Mouse (Mus musculus) ES-Bruce4 (cell line): ENCODE data around the gene Gli2.

ENCODE experiments used
- CTCF ChIP-seq: IDR thresholded peaks from one replicate; pipeline ENCODE4 v1.8.1; 2011; ENCODE audit warnings: low read depth, low read length
- EP300 ChIP-seq: IDR thresholded peaks from 2 replicates; pipeline ENCODE4 v1.6.1; 2011; ENCODE audit warnings: low read depth, low read length; ENCODE audit not compliant: insufficient read depth
- POLR2A ChIP-seq: IDR thresholded peaks from one replicate; pipeline ENCODE4 v1.8.1; 2011; ENCODE audit warnings: low read length; ENCODE audit not compliant: insufficient read depth

GRCm38 (mm10) chr1:118901868-118902586 is 151.4 kb downstream of the Gli2 start:
- TF ChIP-seq CTCF (no peak), EP300 (no peak), POLR2A (no peak)
